Mouse (Mus musculus): Measurements from ENCODE around the gene Uncx. TPM values are rescaled to one million over a fixed set of nuclear protein-coding genes. Genes with fewer than 3 reads are reported as not detected.

Gene Uncx
- polyA plus RNA-seq, 1 experiment from 2014 or later, result not detected

Other genes with a start within 250 kb of the Uncx start
- gene Adap1, start 217.9 kb upstream of the Uncx start, polyA plus RNA-seq (2016; fragmentation: Nextera tagmentation; extraction: Ambion mirVana), result 6.7 and 7.3 TPM in 2 replicates
- 72.3 and 73.8 TPM in 2 replicates for gene Cox19, start 192.1 kb upstream of the Uncx start, polyA plus RNA-seq (2016; fragmentation: Nextera tagmentation; extraction: Ambion mirVana)
- gene Cyp2w1, start 190.9 kb upstream of the Uncx start, polyA plus RNA-seq (2016; fragmentation: Nextera tagmentation; extraction: Ambion mirVana), result not detected in 2 replicates
- gene Gpr146, start 165.8 kb upstream of the Uncx start, polyA plus RNA-seq (2016; fragmentation: Nextera tagmentation; extraction: Ambion mirVana), result 18.3 and 19.3 TPM in 2 replicates
- gene C130050O18Rik, start 138.2 kb upstream of the Uncx start, polyA plus RNA-seq (2016; fragmentation: Nextera tagmentation; extraction: Ambion mirVana), result 0.72 and 0.75 TPM in 2 replicates
- 0.39 and 0.51 TPM in 2 replicates for gene Gper1, start 120.3 kb upstream of the Uncx start, polyA plus RNA-seq (2016; fragmentation: Nextera tagmentation; extraction: Ambion mirVana)
- 30.6 and 33.5 TPM in 2 replicates for gene 3110082I17Rik, start 83.0 kb upstream of the Uncx start, polyA plus RNA-seq (2016; fragmentation: Nextera tagmentation; extraction: Ambion mirVana)
- 3.4 and 3.7 TPM in 2 replicates for gene Zfand2a, start 58.9 kb upstream of the Uncx start, polyA plus RNA-seq (2016; fragmentation: Nextera tagmentation; extraction: Ambion mirVana)
- gene Micall2, start 192.8 kb downstream of the Uncx start, polyA plus RNA-seq (2016; fragmentation: Nextera tagmentation; extraction: Ambion mirVana), result 15.5 and 18.3 TPM in 2 replicates
- gene Ints1, start 232.2 kb downstream of the Uncx start, polyA plus RNA-seq (2016; fragmentation: Nextera tagmentation; extraction: Ambion mirVana), result 21.8 and 23.3 TPM in 2 replicates
- gene Mafk, start 248.0 kb downstream of the Uncx start, polyA plus RNA-seq (2016; fragmentation: Nextera tagmentation; extraction: Ambion mirVana), result 47.7 and 48.9 TPM in 2 replicates